Mouse (Mus musculus): Measurements from ENCODE around the gene 1810010H24Rik.
"Not testable (repeated sequence)": the region's sequence is repeated elsewhere in the genome, so short reads cannot be mapped to it uniquely, and the experiment has no call there.

The 1810010H24Rik gene

DNA sequence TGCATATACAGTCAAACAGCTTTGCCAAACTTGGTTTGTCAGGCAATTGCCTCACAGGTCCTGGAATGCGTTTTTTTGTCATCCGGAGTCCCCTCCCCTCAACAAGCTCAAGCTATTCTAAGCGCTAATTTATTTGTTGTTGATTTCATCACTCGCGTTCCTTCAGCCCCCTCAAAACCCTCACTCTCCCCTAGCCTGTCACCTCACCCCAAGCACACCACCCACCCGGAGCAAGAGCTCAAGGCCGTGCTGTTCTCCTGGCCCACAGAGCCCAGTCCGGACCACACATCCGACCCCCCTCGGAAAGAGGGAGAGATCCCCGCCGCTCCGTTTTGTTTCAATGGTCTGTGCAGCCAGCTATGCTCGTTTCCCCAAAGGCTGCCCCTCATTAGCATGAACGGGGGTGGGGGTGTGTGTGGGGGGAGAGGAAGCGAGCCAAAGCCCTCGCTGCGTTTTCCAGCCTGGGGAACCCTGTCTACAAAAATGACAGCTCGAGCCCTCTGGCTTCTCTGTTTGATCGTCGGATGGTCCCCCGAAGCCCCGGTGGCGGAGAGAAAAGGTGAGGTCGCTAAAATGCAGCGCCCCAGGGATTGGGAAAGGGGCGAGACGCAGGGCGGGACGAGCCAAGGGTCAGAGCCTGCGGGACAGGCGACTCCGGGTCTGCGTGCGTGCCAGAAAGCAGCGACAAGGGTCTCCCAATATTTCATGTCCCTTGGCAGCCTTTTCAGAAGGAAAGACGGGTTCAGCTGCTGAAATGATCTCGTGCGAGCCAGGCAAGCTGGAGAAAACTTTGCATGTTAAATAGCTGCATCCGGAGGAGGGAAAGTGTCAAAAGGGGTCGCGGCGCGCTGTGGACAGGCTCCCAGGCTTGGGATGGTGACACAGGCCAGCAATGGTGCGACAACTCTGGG, at the start of gene 1810010H24Rik:
Gene 1810010H24Rik (plus strand): TSS at position 271 of the 911 bp plus-strand sequence.
- DNase-seq (ENCODE audit: low spot score) = no peak

DNA sequence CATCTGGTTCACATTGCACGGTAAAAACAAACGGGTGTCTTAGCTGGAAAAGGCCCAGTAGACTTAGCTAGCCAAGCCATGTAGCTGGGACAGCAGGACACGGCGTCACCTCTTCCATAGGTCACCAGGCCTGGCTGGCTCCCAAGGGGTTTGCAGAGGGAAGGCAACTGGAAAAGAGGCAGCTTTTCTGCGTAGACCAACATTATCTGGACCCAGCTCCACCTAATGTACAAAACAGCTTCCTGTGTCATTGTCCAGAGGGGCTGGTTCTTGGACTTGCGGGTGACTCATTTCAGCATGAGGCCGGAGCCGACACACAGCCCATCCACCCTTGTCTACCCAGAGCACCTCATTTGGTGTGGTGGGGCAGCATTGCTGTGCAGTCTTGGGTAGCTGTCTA, 49.3 kb upstream of the 1810010H24Rik start:
- no peak for DNase-seq (ENCODE audit: low spot score)

DNA sequence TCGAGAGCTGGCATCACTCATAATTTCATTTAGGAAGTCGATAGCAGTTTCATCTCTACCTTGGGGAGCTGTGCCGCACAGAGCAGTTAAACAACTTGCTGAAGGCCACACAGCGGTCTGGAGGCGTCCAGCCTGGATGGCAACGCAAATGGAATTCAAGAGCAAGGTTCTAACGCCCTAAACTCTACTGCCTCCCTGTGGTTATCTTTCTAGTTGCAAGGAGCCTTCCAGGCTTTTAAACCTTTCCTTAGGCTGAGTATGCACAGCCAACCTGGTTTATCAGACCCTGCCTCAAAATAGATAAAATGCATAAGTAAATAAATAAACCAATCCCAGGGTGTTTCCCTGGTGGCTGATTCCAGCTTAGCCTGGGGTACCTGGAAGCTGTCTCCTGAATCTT, 45.0 kb upstream of the 1810010H24Rik start:
- peak; percentile 21 for DNase-seq (ENCODE audit: low spot score)

DNA sequence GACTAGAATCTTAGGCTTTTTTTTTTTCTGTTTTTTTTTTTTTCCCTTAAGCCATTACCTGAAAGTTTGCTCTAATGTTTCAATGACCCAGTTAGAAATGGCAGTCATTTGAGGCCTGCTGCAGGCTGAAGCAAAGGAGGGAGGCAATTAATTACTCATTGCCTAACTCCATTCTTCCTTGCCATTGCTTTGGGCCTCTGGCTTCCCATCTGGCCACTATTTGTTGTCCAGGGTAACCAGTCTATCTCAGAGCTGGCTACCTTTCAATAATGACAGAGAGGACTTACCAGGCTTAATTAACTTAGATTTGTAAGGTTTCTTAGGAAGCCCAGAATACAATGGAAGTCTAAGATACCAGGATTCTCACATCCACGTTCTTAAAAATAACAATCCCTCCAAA, 43.7 kb upstream of the 1810010H24Rik start:
- no peak for DNase-seq (ENCODE audit: low spot score)

DNA sequence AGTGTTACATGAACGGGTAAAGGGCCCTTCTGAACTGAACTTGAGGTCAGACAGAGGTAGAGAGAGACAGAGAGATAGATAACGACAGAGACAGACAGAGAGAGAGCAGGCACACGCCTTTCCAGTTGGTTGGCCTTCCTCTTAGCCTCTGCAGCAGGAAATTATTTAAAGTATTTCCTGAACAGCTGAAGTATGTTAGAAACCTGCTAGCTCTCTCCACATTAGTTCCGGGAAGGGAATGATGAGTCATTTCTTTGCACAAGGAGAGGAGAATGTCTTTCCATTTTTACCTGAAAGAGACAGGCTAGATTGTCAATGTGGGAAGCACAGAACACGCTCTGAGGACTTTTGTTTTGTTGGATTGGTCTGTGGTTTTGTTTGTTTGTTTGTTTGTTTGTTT, 43.1 kb upstream of the 1810010H24Rik start:
- no peak for DNase-seq (ENCODE audit: low spot score)

DNA sequence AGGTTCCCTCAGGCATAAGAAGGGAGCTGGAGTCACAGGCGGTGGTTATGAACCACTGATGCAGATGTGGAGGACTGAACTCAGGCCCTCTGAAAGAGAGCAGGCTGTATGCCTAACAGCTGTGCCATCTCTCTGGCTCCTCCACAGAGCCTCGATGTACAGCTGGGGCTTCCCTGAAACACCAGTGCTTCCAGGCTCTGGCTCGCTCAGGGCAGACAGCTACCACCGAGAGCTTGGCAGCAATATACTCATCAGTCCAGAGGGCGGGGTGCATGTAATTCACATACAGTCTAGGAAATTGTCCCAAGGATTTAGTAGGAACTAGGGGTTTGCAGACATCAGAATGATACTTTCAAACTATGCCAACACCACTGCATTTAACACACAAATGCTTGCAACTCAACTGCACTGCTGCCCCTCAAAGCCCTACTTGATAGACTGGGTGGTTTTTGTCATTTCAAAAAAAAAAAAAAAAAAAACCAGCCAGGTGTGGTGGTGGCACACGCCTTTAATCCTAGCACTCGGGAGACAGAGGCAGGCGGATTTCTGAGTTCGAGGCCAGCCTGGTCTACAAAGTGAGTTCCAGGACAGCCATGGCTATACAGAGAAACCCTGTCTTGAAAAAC, 39.4 kb upstream of the 1810010H24Rik start:
- DNase-seq (ENCODE audit: low spot score) = not testable (repeated sequence)

DNA sequence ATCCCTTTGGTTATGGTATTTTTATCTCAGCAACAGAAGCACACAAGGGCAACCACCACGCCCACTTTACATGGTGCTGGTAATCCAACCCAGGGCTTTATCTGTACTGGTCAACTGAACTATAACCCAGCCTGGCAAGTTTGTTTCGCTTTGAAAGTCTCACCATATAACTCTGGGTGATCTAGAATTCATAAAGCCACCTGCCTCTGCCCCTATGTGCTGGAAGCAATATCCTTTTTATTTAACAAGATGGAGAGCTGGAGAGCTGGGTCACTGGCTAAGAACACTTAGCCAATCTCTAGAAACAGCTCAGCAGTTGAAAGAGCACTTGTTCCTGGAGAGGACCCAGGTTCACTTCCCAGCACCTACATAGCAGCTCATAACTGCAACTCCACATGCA, 38.1 kb upstream of the 1810010H24Rik start:
- no peak for DNase-seq (ENCODE audit: low spot score)

DNA sequence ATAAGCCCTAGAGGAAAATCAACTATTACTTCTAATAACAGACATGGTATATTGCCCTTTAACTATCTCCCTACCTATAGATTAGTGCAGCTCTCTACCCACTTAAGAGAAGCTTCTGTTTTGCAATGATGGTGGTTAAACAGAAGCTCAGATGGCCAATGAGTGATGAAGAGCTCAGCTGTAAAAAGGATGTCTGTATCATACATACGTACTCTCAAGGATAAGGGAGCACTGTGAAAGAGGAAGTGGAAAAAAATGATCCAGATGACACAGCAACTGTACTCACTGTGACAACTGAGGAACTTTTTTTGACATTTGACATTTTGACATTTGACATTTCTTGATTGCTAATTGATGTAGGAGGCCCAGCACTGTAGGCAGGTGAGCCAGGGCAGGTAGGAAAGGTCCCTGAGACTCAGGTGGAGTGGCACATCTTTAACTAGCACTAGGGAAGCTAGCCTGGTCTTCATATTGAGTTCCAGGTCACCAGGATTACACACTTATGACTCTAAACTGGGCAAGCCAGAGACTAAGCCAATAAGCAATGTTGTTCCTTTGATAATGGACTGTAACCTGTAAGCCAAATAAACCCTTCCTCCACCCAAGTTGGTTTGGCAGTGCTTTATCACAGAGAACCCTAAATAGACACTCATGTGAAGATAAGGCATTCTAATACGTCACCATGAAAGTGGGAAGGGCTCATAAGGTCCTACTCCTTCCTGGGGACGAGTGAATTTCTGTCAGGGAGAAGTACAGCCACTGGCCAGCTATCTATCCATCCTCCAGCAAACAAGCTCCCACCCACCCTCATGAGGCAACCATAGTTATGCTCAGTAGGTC, 31.0 kb upstream of the 1810010H24Rik start:
- no peak for DNase-seq (ENCODE audit: low spot score)

DNA sequence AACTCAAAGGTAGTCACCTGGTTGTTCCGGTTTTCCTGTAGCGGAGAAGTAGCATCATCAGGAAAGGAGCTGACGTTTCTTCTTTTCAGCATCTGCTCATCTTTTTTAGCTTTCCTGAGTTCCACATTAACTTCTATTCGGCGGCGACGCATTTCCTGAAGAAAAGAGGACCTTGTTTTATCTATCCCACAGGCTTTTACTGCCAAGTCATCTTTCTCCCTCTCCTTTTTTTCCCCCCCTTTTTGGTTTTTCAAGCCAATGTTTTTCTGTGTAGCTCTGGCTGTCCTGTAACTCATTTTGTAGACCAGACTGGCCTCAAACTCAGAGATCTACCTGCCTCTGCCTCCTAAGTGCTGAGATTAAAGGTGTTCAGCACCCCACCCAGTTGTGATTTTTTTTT, 29.0 kb upstream of the 1810010H24Rik start:
- DNase-seq (ENCODE audit: low spot score) = not testable (repeated sequence)

DNA sequence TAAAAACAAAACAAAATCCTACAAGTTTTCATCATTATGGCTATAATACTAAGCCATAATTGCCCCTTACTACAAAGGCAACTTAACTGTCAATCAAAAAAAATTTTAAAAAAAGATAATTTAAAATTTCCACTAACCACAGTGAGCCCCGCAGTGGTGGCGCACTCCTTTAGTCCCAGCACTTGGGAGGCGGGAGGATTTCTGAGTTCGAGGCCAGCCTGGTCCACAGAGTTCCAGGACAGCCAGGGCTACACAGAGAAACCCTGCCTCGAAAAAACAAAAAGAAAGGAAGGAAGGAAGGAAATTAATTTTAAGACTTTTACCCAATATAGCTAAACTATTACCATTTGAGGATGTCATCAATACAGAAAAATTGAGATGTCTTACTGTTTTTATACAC, 27.5 kb upstream of the 1810010H24Rik start:
- DNase-seq (ENCODE audit: low spot score) = no peak

DNA sequence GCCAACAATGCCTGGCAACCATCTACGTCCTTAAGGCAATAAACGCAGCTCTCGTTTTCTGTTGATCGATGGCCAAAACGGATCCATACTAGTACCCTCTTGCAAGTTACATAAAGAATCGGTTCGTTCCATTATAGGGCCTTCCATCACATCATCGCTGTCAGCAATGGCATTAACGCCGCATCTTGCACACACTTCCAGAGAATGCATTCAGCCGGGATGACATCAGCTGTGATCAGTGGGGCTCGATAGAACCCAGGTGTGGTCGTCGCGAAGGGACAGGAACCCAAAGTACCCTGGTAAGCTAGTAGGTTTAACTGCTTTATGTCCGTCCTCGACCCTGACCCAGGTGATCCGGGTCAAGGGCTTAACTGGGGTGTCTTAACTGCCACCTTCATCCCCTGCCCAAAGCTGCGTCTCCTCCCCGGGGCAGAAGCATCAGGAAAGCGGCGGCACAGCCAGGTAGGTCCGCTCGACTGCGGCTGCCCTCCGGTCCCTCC, 26.8 kb upstream of the 1810010H24Rik start:
- no peak for DNase-seq (ENCODE audit: low spot score)

DNA sequence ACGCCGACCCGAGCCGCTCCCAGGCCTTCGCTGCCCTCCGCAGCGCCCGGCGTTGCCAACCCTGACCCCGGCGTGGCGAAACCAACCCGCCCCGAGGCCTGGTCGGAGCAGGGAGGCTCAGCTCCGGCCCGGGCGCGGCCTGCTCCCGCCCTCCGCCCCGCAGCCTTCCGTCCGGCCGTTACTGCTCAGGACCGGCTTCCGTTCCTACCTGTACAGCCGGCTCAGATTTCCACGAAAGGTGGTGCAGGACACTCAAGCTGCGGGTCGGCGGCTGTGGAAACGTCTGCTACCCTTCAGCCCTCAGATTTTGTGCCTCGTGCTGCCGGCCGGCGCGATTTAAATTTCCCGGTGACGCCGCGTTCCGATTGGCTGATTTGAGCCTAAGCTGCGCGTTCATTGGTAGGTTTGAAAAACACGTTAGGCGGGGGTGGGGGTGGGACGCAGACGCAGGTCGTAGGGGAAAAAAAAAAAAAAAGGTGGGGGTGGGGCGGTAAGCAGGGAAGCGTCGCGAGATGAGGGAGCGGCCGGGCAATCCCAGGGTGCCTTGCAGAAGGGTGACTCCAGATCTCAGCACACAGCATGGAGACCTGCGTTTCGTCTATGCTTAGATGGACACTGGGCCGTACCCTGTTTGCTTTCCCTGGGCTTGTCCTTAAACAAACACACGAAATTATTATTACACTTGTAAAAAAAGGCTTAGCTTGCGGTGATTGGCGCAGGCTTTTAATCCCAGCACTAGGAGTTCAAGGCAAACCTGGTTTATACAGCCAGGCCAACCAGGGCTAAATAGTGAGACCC, 26.1 kb upstream of the 1810010H24Rik start, which contains the start of gene Kpna2:
Gene Kpna2 (minus strand): TSS at position 391 of the 798 bp plus-strand sequence.
- peak; percentile 81 for DNase-seq (ENCODE audit: low spot score)

DNA sequence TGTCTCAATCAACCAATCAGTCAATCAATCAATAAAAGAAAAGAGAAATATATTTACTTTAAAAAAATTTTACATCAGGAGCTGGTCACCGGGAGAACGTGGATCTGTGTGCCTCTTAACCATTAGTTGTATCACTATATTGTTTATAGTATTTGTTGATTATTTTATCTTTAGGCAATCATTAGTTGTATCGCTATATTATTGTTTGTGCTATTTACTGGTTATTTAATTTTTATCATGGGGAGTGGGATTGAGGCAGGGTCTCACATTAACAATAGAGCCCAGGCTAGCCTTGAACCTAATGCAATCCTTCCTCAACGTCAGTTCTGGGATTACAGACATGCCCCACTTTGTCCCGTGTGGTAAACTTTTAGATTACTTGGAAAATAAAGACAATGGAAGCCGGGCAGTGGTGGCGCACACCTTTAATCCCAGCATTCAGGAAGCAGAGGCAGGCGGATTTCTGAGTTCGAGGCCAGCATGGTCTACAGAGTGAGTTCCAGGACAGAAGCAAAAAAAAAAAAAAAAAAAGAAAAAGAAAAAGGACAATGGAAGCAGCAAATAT, 25.4 kb upstream of the 1810010H24Rik start:
- DNase-seq (ENCODE audit: low spot score) = no peak

DNA sequence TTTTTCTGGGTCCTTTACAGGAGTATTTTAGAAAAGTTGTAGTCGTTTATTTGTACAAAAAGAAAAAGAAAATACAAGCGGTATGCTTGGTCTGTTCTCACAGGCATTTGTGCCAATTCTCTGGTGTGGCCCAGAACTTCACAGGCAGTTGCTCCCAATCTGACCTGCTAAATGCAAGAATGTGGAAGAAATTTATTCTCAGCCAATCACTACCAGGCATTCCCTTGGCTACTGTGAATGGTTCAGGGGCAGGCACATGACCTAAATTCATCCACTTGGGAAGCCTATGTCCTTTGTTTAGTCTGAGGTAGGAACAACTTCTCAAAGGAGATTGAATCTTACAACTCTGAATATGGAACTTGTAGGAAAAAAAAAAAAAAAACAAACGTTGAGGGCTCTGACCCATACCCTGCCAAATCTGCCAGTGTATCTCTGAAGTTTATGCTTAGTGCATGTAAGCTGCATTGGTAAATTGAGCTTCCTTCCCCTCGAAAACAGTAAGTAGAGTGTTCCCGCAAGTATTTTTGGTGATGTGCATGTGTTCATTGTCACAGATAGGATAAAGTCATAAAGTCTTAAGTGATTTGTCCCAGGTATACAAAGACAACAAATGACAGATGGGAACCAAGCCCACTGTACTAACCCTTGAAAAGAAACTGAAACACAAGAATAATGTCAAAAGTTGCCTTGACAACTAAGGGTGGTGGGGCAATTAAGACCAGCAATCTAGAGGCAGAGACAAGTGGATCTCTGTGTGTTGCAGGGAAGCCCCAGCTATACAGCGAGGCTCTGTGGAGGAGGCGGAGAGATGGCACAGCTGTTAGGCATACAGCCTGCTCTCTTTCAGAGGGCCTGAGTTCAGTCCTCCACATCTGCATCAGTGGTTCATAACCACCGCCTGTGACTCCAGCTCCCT, 23.5 kb upstream of the 1810010H24Rik start:
- DNase-seq (ENCODE audit: low spot score) = no peak

DNA sequence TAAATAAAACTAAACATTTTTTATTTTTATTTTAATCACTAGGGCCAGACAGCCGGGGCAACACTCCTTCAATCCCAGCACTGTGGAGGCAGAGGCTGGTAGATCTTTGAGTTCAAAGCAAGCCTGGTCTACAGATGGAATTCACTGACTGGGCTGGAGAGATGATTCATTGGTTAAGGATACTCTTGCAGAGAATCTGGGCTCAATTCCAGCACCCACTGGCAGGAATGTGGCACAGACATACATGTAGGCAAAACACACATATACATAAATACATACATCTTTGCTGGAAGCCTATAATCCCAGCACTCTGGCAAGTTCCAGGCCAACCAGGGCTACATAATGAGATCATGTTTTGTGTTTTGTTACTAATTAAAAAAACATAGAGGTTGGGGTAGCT, 19.9 kb upstream of the 1810010H24Rik start:
- DNase-seq (ENCODE audit: low spot score) = no peak

DNA sequence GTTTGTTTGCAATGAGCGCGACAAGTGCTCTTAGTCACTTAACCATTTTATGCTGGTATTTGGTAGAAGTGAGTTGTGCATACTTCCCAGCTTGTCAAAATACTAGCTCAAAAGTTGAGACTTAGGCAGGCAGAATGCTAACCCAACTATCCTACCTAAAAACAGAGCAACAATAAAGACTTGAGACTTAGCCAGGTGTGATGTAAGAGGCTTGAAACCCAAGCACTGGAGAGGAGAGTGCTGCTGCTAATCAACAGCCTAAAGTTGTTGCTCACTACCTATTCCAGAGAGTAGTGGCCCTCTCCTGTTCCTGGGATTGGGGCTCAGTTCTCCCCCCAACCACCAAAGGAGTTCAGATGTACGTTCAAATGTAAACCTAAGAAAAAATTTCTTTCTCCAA, 15.0 kb upstream of the 1810010H24Rik start:
- no peak for DNase-seq (ENCODE audit: low spot score)

DNA sequence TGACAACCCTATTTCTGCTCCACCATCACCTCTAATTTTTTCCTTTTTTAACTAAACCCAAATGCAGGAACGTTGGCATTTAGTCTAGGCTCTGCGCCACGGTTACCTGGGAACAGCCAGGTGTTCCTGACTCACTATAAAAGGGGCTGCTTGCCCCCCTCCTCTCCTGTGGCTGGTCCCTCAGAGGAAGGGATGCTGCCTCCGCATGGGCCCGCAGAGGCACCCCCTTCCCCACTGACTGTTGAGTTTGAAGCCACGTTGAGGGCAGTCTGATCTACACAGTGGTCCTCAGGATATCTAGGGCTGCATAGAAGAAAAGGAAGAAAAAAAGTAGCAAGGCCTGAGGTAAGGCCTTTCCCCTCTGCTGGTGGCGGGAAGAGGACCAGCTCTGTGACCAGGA, 14.3 kb upstream of the 1810010H24Rik start:
- DNase-seq (ENCODE audit: low spot score) = no peak

DNA sequence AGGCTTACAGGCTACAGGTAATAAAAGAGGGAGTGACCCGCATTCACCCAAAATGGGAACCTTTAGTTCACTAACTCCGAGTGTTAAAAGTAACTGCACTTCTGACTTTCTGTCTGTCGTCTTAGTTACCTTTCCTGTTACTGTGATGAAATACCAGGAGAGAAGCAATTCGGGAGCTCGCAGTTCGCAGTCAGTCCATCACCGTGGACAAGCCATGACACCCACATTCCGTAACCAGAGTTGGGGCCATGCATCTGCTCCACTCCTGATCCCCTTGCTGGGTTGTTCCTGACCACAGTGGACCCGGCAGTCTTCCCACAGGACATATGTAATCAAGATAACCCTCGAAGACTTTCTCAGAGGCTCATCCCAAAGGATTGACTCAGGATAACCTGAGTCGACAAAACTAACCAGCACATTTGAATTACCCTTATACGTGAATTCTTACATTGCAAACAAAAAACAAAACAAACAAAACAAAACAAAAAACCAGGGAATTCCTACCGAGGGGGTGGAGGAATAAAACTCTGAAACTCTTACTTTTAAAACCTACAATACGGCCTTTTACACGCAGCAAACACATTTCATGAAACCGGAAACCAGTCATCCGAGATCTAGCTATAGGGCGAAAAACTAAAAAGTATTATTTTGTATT, 13.7 kb upstream of the 1810010H24Rik start:
- no peak for DNase-seq (ENCODE audit: low spot score)

DNA sequence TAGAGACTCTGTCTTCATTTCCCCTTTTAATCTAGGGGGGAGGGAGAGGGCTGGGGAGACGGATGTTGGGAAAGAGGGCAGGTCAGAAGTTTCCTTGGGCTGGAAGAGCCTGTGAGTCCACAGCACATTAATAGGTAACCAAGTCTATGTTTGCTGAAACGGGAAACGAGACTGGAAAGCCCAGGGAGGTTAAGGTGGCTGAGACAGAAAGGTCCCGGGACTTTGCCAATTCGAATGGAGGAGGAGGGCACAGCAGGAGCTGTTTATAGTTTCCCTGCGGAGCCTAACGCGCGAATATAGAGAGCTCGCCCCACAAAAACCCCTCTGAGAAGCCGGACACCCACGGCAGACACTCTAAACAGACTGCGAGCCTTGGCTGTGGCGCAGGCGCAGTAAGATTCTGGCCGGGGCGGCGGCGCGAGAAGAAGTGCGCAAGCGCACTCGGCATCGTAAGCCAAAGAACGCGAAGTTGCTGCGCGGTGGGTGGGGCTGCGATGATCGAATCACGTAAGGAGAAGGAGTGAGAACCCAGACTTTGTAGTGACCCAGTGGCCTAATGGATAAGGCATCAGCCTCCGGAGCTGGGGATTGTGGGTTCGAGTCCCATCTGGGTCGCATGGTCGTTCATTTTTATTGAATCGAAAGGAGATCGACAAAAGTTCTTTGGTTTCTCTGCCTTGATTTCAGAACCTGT, 13.0 kb upstream of the 1810010H24Rik start:
- DNase-seq (ENCODE audit: low spot score) = peak; percentile 96
